Mouse (Mus musculus) ES-Bruce4 (cell line): ENCODE measurements around the gene Gm4981. TPM values are rescaled to one million over a fixed set of nuclear protein-coding genes. Genes with fewer than 3 reads are reported as not detected.

ENCODE experiments used
- H3K27ac ChIP-seq: 2 replicates; pipeline ENCODE4 v1.5.1; 2012; ENCODE audit warnings: low read length, inconsistent platforms; ENCODE audit not compliant: insufficient read depth
- H3K27me3 ChIP-seq: 2 replicates; pipeline ENCODE4 v1.6.1; 2012; ENCODE audit warnings: mild to moderate bottlenecking, low read length, inconsistent platforms; ENCODE audit not compliant: control insufficient read depth, poor library complexity, insufficient read depth, severe bottlenecking
- H3K36me3 ChIP-seq: 2 replicates; pipeline ENCODE4 v1.6.1; 2012; ENCODE audit warnings: inconsistent platforms, mild to moderate bottlenecking, low read length, moderate library complexity; ENCODE audit not compliant: control insufficient read depth, poor library complexity, insufficient read depth, severe bottlenecking
- H3K4me1 ChIP-seq: one replicate; pipeline ENCODE4 v1.8.1; 2011; ENCODE audit warnings: low read length; ENCODE audit not compliant: control insufficient read depth, insufficient read depth
- H3K4me3 ChIP-seq: 2 replicates; pipeline ENCODE4 v1.5.1; 2011; ENCODE audit warnings: low read depth, mild to moderate bottlenecking, low read length
- H3K9ac ChIP-seq: 2 replicates; pipeline ENCODE4 v1.6.1; 2012; ENCODE audit warnings: low read depth, mild to moderate bottlenecking, inconsistent platforms; ENCODE audit not compliant: poor library complexity, severe bottlenecking
- H3K9me3 ChIP-seq: replicated peaks from 2 replicates; pipeline ENCODE4 v1.6.1; 2012; ENCODE audit warnings: mild to moderate bottlenecking, low read length, inconsistent platforms; ENCODE audit not compliant: control insufficient read depth, poor library complexity, insufficient read depth, severe bottlenecking
- CTCF ChIP-seq: IDR thresholded peaks from one replicate; pipeline ENCODE4 v1.8.1; 2011; ENCODE audit warnings: low read depth, low read length
- EP300 ChIP-seq: IDR thresholded peaks from 2 replicates; pipeline ENCODE4 v1.6.1; 2011; ENCODE audit warnings: low read depth, low read length; ENCODE audit not compliant: insufficient read depth
- POLR2A ChIP-seq: IDR thresholded peaks from one replicate; pipeline ENCODE4 v1.8.1; 2011; ENCODE audit warnings: low read length; ENCODE audit not compliant: insufficient read depth
- polyA plus RNA-seq: library from polyadenylated mRNA; stranded (reverse); fragments of >200 nt; gene quantifications from 2 replicates; pipeline ENCODE4 v1.2.4, GENCODE M21; 2011; ENCODE audit warnings: low read depth; ENCODE audit not compliant: missing spikeins, insufficient read depth, insufficient read length

Gene Gm4981
- polyA plus RNA-seq, 1 experiment: not detected

GRCm38 (mm10) chr10:58210514-58210913 lies 26.0 kb downstream of the Gm4981 start:
- H3K36me3 ChIP-seq: no peaks in the 10 kb centered on the region
- peaks cover 8% of the 10 kb centered on the region for H3K9me3 ChIP-seq
- TF ChIP-seq POLR2A: no peak
- no peak for TF ChIP-seq EP300
- TF ChIP-seq CTCF: no peak
- peaks cover 1% of the 10 kb centered on the region; the same call in 1 of the 2 replicates for H3K27me3 ChIP-seq
- H3K4me1 ChIP-seq: no peaks in the 10 kb centered on the region
- H3K4me3 ChIP-seq: no peak overlapping the region
- no peak overlapping the region for H3K9ac ChIP-seq
- no peak overlapping the region for H3K27ac ChIP-seq

DNA sequence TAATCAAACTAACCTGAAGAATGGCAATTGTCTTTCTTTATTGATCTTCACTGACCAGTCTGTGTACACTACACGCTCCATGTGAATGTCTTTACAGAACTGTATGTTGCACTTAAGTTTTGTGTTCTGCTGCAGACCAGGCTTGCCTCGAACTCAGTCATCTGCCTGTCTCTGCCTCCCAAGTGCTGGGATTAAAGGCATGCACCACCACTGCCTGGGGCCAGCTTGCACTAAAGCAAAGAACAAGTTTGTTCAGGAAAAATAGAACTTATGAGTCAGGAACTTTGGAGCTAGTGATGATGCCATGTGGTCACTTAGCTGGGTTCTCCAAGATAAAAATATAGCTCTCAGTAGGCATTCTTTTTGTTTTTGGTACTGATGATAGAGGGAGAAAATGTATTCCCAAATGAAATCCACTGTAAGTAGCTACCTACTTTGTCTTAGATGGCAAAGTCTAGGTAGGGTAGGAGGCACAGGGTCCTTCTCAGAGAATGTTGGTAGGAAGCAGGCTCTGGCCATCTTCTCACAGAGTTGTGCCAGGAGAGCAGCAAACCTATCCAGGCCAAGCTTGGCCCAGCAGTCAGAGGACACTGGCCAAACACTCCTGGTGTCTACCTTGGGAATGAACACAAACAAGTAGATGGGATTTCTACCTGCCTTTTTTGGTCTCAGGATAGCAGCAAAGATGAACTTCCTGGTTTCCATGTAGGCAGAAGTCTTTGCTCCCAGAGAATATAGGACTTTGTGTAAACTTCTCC lies 26.6 kb downstream of the Gm4981 start:
- Histone ChIP-seq H3K27ac (no peak overlapping the region), H3K9ac (no peak overlapping the region), H3K9me3 (peaks cover 8% of the 10 kb centered on the region), H3K36me3 (no peaks in the 10 kb centered on the region), H3K27me3 (peaks cover 1% of the 10 kb centered on the region; the same call in 1 of the 2 replicates), H3K4me3 (no peak overlapping the region), H3K4me1 (no peaks in the 10 kb centered on the region)
- TF ChIP-seq EP300 (no peak), CTCF (no peak), POLR2A (no peak)

GRCm38 (mm10) chr10:58206639-58207404 lies 29.7 kb downstream of the Gm4981 start:
- no peak overlapping the region for H3K9ac ChIP-seq
- TF ChIP-seq POLR2A (no peak), EP300 (no peak)
- H3K27me3 ChIP-seq: peaks cover 1% of the 10 kb centered on the region; the same call in 1 of the 2 replicates
- H3K9me3 ChIP-seq: peaks cover 8% of the 10 kb centered on the region
- H3K4me1 ChIP-seq: no peaks in the 10 kb centered on the region
- no peak overlapping the region for H3K4me3 ChIP-seq
- no peak overlapping the region for H3K27ac ChIP-seq
- H3K36me3 ChIP-seq: no peaks in the 10 kb centered on the region

DNA sequence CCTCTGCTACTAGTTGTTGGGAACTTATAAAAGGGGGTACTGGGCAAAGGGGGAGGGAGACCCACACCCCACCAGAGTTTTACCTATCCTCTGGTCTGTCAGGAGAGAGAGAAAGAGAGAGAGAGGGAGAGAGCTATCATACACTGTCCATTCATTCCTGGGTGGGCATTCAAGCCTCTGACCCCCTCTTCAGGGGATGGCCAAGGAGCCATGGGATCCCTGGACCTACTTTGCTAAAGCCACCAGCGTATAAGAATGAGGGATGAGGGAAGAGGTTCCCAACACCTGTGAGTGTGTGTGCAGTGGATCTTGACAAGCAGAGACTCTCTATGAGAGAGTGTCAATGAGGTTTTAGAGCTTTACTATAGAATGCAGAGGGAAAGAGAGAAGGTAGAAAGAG lies 30.5 kb downstream of the Gm4981 start:
- TF ChIP-seq EP300: no peak
- no peak for TF ChIP-seq CTCF
- no peak for TF ChIP-seq POLR2A
- no peaks in the 10 kb centered on the region for H3K36me3 ChIP-seq
- no peak overlapping the region for H3K4me3 ChIP-seq
- H3K27ac ChIP-seq: no peak overlapping the region
- peaks cover 8% of the 10 kb centered on the region for H3K9me3 ChIP-seq
- H3K27me3 ChIP-seq: peaks cover 1% of the 10 kb centered on the region; the same call in 1 of the 2 replicates
- H3K4me1 ChIP-seq: no peaks in the 10 kb centered on the region
- H3K9ac ChIP-seq: no peak overlapping the region

Other genes with a start within 250 kb of the Gm4981 start
- gene AW822073, start 11.8 kb downstream of the Gm4981 start, polyA plus RNA-seq: not detected in 2 replicates
- not detected in 2 replicates for gene Duxf3, start 4.0 kb downstream of the Gm4981 start, polyA plus RNA-seq
- gene Gcc2, start 18.8 kb upstream of the Gm4981 start, polyA plus RNA-seq: 21.0 and 22.5 TPM in 2 replicates
- 58.2 and 58.5 TPM in 2 replicates for gene Lims1, start 86.8 kb upstream of the Gm4981 start, polyA plus RNA-seq
- gene Ranbp2, start 210.2 kb upstream of the Gm4981 start, polyA plus RNA-seq: 102 and 114 TPM in 2 replicates